Mouse (Mus musculus) liver, postnatal 0 days (tissue): ENCODE results near the gene Slc44a5.

Experiments
- CTCF ChIP-seq: sonication (generic); IDR thresholded peaks from 2 replicates; pipeline ENCODE4 v1.5.1; 2016; ENCODE audit warnings: antibody characterized with exemption, low read depth
- EP300 ChIP-seq: IDR thresholded peaks from 2 replicates; pipeline ENCODE4 v1.6.1; 2016; ENCODE audit warnings: antibody characterized with exemption, low read depth, mild to moderate bottlenecking

- TF ChIP-seq CTCF (no peak), EP300 (no peak)
Measured at GRCm38 (mm10) chr3:154172593-154172965, 199.3 kb downstream of the Slc44a5 start.
